Mouse (Mus musculus): ENCODE results near the gene Kalrn. TPM values are rescaled to one million over a fixed set of nuclear protein-coding genes. Genes with fewer than 3 reads are reported as not detected.

Gene Kalrn
- polyA plus RNA-seq, 1 experiment from 2014 or later: 9.2 TPM

DNA sequence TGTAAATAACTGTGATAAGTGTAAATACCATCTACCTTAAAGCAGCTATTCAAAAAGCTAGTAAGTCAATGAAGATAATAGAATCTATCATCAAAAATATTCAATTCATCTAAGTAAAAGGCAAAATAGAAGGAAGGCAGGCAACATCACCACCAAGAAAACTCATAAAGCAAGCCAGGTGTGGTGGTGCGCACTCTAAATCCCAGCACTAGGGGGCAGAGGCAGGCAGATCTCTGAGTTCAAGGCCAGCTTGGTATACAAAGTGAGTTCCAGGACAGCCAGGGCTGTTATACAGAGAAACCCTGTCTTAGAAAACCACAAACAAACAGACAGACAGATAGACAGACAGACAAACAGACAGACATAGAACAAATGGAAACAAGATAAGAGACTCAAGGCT lies 305.6 kb downstream of the Kalrn start:
- no peaks in the 10 kb centered on the region for H3K27me3 ChIP-seq
- H3K9ac ChIP-seq: no peak overlapping the region
- H3K4me3 ChIP-seq: no peak overlapping the region
- no peaks in the 10 kb centered on the region for H3K9me3 ChIP-seq
- no peak overlapping the region for H3K4me2 ChIP-seq
- WGBS: 92% methylated on average over 1 of the region's 1 CpGs
- H3K27ac ChIP-seq: no peak overlapping the region
- ATAC-seq (ENCODE audit: insufficient number of reproducible peaks, low FRiP score, low TSS enrichment, low read depth): no peak
- peaks cover 5% of the 10 kb centered on the region for H3K4me1 ChIP-seq
- H3K36me3 ChIP-seq: no peaks in the 10 kb centered on the region

DNA sequence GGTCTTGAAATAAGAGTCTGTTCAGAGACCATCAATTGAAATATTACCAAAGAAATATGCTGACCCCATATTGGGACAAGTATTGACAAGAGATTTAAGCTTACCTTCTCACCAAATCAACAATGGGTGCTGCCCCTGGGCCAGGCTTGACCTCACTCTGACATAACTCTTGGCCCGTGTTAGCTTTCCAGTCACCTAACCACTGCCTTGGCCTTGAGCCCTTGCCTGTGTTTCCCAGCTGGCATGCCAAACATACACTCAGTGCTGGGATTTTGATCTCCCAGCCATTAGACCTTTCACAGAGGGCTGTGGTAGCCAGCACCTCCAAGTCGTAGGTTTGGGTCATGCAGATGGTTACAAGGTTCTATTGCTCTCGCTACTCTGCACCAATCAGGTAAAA lies 308.7 kb downstream of the Kalrn start:
- no peak for ATAC-seq (ENCODE audit: insufficient number of reproducible peaks, low FRiP score, low TSS enrichment, low read depth)
- H3K27me3 ChIP-seq: no peaks in the 10 kb centered on the region
- 75% methylated on average over 3 of the region's 3 CpGs for WGBS
- H3K9ac ChIP-seq: no peak overlapping the region
- no peaks in the 10 kb centered on the region for H3K36me3 ChIP-seq
- H3K4me3 ChIP-seq: no peak overlapping the region
- peaks cover 6% of the 10 kb centered on the region for H3K4me1 ChIP-seq
- H3K4me2 ChIP-seq: no peak overlapping the region
- no peak overlapping the region for H3K27ac ChIP-seq
- no peaks in the 10 kb centered on the region for H3K9me3 ChIP-seq

DNA sequence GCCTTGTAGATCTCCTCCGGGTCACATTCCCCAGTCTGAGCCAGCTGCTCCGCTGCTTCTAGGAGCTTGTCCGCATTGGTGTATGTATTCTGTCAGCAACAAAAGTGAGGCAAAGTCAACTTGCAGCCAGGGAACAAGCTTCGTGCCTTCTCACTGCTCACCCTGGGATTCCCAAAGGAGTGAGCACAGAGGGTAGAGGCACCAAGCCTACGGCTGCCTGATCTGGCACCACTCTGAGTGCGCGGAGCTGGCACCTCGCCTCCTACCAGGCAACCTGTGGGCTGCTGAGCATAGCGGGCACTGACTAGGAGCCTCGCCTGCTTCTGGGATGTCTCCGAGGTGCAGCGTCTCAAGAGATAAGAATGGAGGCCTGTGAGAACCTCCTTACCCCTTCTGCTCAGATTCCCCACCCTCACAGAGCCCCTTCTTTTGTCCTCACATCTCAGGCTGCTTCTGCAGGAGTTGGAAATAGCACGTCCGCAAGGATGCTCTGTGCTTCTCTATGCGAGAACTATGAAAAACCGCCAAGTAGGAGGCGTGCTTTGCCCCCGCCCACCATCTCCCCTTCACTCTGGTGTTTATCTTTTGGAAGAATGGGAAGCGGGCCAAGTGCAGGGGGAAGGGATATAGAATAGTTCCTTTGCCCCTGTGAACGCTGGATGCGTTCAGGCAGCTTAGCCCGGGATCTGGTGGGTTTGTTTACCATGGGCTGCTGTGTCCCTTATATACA lies 310.4 kb downstream of the Kalrn start:
- ATAC-seq (ENCODE audit: insufficient number of reproducible peaks, low FRiP score, low TSS enrichment, low read depth): no peak
- H3K4me2 ChIP-seq: no peak overlapping the region
- 69% methylated on average over 22 of the region's 22 CpGs for WGBS

DNA sequence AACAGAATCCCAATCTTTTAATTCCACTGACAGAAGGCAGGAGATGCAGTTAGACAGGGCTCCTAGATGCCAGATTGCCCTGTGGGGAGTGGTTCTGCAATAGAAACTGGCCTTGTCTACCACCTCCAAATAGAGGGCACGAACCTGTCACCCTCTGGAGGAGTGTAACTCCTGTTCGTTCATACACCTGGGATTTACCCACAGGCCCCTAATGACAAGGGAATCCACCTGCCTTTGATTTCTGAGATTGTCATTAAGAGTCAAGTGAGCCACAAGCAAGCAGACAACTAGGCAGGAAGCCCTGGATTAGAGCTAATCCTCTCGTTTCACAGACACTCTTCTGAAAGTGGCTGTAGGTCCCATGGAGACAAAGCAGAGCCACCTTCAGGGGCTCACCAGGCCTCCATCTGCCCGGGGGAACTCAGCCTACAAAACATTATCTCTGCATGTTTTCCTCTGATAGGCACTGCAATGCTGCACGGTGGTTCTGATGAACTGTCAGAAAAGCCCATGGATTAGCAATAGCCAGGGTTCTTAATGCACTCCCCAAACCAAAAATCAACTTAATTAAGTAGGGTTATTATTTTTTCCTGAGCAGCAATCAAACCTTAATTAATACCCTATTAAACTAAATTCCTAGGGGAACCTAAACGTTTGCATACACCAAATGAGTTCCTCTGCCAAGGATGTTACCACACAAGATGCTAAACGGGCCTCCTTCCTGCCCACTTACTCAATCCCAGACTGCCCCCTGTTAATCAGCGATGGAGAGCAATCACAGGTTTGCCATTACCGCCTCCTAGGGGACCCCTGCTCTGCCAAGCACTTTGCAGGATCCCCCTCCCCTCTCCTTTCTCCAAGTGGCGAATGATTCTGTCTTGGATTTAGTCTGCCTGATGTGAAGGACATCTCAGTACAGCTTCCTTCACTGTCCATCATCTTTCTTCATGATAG lies 312.1 kb downstream of the Kalrn start:
- ATAC-seq (ENCODE audit: insufficient number of reproducible peaks, low FRiP score, low TSS enrichment, low read depth): no peak
- no peaks in the 10 kb centered on the region for H3K9me3 ChIP-seq
- no peak overlapping the region for H3K4me3 ChIP-seq
- no peak overlapping the region for H3K27ac ChIP-seq
- peaks cover 6% of the 10 kb centered on the region for H3K4me1 ChIP-seq
- H3K9ac ChIP-seq: no peak overlapping the region
- no peak overlapping the region for H3K4me2 ChIP-seq
- H3K36me3 ChIP-seq: no peaks in the 10 kb centered on the region
- no peaks in the 10 kb centered on the region for H3K27me3 ChIP-seq
- 38% methylated on average over 10 of the region's 10 CpGs for WGBS

More for the DNA sequence above, 310.4 kb downstream of the Kalrn start:
- no peaks in the 10 kb centered on the region for H3K9me3 ChIP-seq
- peaks cover 6% of the 10 kb centered on the region for H3K4me1 ChIP-seq
- no peak overlapping the region for H3K4me3 ChIP-seq
- H3K27ac ChIP-seq: no peak overlapping the region
- H3K9ac ChIP-seq: no peak overlapping the region
- H3K27me3 ChIP-seq: no peaks in the 10 kb centered on the region
- H3K36me3 ChIP-seq: no peaks in the 10 kb centered on the region

DNA sequence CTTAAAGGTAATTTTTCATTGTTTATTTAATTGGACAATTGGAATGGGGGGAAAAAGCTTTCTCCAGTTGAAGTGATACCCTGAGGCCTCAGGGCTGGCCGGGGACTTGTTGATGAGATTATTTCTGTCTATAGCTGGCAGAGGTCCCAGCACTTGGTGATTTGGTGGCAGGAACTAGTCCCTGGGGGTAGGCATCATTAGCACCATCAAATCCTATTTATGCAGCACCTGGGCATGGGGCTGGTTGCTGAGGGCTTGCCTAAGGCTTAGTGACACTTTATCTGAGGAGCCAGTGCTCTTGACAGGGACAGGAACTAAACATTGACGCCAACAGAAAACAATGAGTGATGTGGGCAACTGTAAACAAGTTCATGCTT lies 318.7 kb downstream of the Kalrn start:
- Histone ChIP-seq H3K4me3 (no peak overlapping the region), H3K9ac (no peak overlapping the region), H3K27me3 (no peaks in the 10 kb centered on the region), H3K9me3 (no peaks in the 10 kb centered on the region), H3K27ac (no peak overlapping the region), H3K4me1 (no peaks in the 10 kb centered on the region), H3K4me2 (no peak overlapping the region), H3K36me3 (peaks cover 10% of the 10 kb centered on the region)
- no peak for ATAC-seq (ENCODE audit: insufficient number of reproducible peaks, low FRiP score, low TSS enrichment, low read depth)
- 51% methylated on average over 2 of the region's 2 CpGs for WGBS

DNA sequence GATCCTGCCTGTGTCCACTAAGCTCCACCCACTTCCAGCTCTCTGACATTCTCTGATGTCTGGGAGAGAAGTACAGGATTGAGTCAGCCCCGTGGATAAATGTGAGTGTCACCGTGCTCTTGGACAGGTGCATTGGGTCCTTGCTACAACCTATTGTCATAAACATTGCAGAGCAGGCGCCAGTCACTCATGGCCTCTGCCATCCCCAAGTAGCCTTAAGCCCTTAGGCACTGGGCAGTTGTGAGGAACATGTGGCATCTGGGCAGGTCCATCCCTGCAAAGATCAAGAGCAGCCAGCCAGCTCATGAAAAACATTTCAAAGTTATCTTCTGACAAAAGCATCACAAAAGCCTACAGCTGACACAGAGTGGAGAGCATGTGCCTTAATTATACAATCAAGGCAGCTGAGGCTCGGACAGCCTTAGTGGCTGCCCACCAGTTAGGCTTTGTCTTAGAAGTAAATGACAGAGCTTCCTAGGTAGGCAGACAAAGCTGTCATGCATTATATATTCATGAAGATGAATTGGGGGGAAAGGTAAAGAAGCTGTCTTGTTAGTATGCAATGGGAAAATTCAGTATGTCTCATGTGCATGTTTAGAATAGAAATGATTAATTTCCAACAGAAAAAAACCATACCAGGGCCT lies 319.2 kb downstream of the Kalrn start:
- Histone ChIP-seq H3K9ac (no peak overlapping the region), H3K4me2 (no peak overlapping the region), H3K27me3 (no peaks in the 10 kb centered on the region), H3K9me3 (no peaks in the 10 kb centered on the region), H3K27ac (no peak overlapping the region), H3K4me3 (no peak overlapping the region), H3K4me1 (no peaks in the 10 kb centered on the region), H3K36me3 (peaks cover 11% of the 10 kb centered on the region)
- 70% methylated on average over 4 of the region's 4 CpGs for WGBS
- ATAC-seq (ENCODE audit: insufficient number of reproducible peaks, low FRiP score, low TSS enrichment, low read depth): no peak

DNA sequence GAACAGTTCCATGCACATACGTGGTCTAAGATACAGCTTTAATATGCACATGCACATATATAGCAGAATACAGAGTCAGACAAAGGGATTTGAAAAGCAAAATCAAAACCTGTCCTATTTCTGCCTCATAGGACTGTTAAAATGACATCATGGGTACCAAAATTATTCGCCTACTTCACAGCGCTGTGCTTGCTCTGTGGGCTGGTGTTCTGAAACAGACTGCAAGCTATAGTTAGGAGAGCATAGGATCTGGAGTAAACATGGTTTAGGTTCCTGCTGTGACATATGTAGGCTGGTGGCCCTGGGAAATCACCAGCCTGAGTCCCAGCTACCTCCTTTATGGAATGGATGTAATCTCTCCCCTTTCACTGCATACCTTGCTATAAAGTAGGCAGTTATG lies 320.7 kb downstream of the Kalrn start:
- ATAC-seq (ENCODE audit: insufficient number of reproducible peaks, low FRiP score, low TSS enrichment, low read depth): no peak
- H3K4me3 ChIP-seq: no peak overlapping the region
- H3K9ac ChIP-seq: no peak overlapping the region
- H3K27me3 ChIP-seq: no peaks in the 10 kb centered on the region
- no peaks in the 10 kb centered on the region for H3K4me1 ChIP-seq
- no peaks in the 10 kb centered on the region for H3K9me3 ChIP-seq
- H3K4me2 ChIP-seq: no peak overlapping the region
- H3K36me3 ChIP-seq: peaks cover 12% of the 10 kb centered on the region
- no peak overlapping the region for H3K27ac ChIP-seq
- 83% methylated on average over 3 of the region's 3 CpGs for WGBS

DNA sequence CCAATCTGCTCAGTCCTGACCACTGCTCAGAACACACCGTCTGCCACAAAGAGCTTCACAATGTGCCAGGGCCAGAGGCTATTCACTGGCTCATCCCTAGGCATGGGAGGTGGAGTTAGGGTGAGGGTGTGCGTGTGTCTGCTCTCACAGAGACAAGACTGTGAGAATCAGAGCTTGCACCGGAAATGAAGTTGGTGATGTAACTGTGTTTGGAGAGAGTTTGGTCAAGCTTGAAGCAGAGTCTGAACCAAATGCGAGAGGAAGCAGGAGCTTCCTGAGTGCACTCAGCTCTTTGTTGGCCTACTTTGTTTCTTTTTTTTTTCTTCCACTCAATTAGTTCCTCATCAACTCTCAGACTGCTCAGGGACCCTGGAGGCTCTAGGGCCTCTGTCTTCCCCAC lies 325.1 kb downstream of the Kalrn start:
- Histone ChIP-seq H3K27ac (no peak overlapping the region), H3K27me3 (no peaks in the 10 kb centered on the region), H3K9ac (no peak overlapping the region), H3K4me1 (no peaks in the 10 kb centered on the region), H3K4me3 (no peak overlapping the region), H3K9me3 (no peaks in the 10 kb centered on the region), H3K4me2 (no peak overlapping the region), H3K36me3 (peaks cover 7% of the 10 kb centered on the region)
- no peak for ATAC-seq (ENCODE audit: insufficient number of reproducible peaks, low FRiP score, low TSS enrichment, low read depth)
- 81% methylated on average over 4 of the region's 4 CpGs for WGBS

DNA sequence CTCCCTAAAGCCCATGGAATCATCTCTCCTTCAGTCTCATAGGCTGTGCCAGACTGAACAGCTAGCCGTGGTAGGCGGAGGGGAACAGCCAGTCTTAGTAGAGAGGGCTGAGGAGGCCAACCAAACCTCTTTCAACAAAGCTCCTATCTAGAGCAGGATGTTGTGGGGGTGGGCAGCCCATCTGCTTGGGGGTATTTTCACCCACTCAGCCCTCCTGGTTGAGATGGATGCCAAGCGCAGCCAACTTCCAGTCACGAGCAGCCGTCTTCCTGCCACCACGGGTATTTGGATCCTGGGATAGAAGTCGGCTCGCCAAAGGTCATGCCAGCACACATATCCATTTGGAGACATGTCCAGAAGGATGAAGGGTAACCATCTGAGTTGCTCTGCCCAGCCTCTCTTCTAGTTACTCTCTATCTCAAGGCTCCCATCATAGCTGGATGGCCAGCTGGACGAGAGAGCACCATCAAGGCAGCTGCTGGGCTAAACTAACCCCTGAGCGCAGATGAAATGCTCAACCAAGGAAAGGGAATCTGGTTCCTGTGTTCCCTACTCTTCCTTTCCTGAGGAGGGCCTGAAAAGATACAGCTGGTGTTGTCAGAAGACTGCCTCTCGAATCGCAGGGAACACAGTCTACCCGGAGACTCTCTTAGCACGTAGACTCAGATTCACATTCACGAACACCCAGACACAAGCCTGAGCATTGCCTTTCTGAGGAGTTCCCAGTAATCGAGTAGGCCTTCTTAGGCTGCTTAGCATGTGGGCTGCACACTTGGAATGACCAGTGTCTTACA lies 331.2 kb downstream of the Kalrn start:
- 93% methylated on average over 16 of the region's 16 CpGs for WGBS
- H3K27me3 ChIP-seq: no peaks in the 10 kb centered on the region
- no peak overlapping the region for H3K27ac ChIP-seq
- H3K4me1 ChIP-seq: 0 out of 2 replicates have a peak, but pooled peaks cover 3% of the 10 kb centered on the region
- H3K9ac ChIP-seq: no peak overlapping the region
- no peak overlapping the region for H3K4me3 ChIP-seq
- ATAC-seq (ENCODE audit: insufficient number of reproducible peaks, low FRiP score, low TSS enrichment, low read depth): no peak
- H3K4me2 ChIP-seq: no peak overlapping the region
- no peaks in the 10 kb centered on the region for H3K9me3 ChIP-seq
- peaks cover 2% of the 10 kb centered on the region; the same call in 1 of the 2 replicates for H3K36me3 ChIP-seq

DNA sequence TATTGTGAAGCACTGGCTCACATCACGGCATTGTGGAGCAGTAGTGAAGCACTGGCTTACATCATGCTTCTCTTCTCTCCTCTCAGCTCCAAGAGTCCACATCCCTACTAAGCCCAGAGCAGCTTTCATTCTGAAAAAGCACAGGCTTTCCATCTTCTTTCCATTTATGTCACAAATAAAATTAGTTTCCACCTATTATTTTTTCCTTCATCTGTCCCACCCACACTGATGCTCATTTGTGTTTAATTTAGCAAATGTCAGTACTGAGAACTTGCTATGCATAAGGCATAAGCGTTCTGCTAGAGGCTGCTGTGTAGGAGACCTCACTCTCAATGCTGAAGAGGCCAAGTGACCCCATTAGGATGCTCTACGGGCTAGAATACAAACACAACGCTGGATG lies 333.7 kb downstream of the Kalrn start:
- Histone ChIP-seq H3K9me3 (no peaks in the 10 kb centered on the region), H3K27me3 (no peaks in the 10 kb centered on the region), H3K4me3 (no peak overlapping the region), H3K4me2 (no peak overlapping the region), H3K9ac (no peak overlapping the region), H3K27ac (no peak overlapping the region), H3K36me3 (peaks cover 7% of the 10 kb centered on the region; the same call in 1 of the 2 replicates), H3K4me1 (peaks cover 7% of the 10 kb centered on the region; the same call in 1 of the 2 replicates)
- 72% methylated on average over 4 of the region's 4 CpGs for WGBS
- ATAC-seq (ENCODE audit: insufficient number of reproducible peaks, low FRiP score, low TSS enrichment, low read depth): no peak

DNA sequence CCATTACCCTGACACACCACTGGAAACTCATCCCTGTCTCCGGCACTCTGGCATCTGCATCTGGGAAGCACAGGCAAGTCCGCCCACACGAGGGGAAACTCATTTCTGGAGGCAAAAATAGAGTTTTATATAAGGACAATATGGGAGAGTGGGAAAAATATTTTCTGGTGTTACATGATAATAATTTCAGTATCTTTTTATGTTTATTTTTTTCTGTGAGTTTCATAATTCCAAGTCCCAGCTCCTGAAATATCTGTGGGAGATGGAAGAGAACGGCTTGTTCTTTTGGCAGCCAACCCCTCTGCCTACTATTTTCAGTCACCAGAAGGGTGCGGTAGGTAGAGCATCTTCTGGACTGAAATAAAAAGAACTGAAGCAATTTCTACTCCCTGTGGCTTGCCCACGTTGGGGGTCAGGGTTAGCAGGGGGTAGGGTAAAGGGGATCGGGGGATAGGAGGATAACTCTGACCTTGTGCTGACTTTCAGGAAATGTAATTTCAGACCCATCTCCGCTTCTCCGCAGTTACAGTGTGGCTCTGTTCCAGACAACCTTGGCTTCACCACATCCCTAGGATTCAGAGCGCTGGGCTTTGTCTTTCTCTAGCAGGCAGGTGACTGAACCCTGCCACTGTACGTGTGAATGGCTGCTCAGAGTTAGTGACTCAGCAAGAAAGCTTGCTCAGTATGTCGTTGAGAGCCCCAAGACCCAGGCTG lies 336.3 kb downstream of the Kalrn start:
- H3K27me3 ChIP-seq: no peaks in the 10 kb centered on the region
- H3K27ac ChIP-seq: no peak overlapping the region
- ATAC-seq (ENCODE audit: insufficient number of reproducible peaks, low FRiP score, low TSS enrichment, low read depth): no peak
- H3K4me2 ChIP-seq: no peak overlapping the region
- 64% methylated on average over 12 of the region's 12 CpGs for WGBS
- no peaks in the 10 kb centered on the region for H3K9me3 ChIP-seq
- H3K9ac ChIP-seq: no peak overlapping the region
- peaks cover 15% of the 10 kb centered on the region; the same call in 1 of the 2 replicates for H3K36me3 ChIP-seq
- no peak overlapping the region for H3K4me3 ChIP-seq
- peaks cover 7% of the 10 kb centered on the region; the same call in 1 of the 2 replicates for H3K4me1 ChIP-seq

Measured in limb, embryonic 15.5 days (tissue).